Mouse (Mus musculus) G1E (cell line): ENCODE measurements around the gene Ccdc146. TPM values are rescaled to one million over a fixed set of nuclear protein-coding genes. Genes with fewer than 3 reads are reported as not detected.
A peak's percentile ranks its signal among the peaks of the same experiment; 100 is the strongest.

Source experiments
- ATAC-seq: 2 replicates; pipeline ENCODE4 v1.8.0; 2016; ENCODE audit warnings: mild to moderate bottlenecking; ENCODE audit not compliant: insufficient number of reproducible peaks, poor library complexity, low FRiP score, severe bottlenecking; ENCODE audit errors: extremely low read depth
- DNase-seq: peaks from one replicate; pipeline ENCODE4 v3.0.0; 2012; ENCODE audit warnings: low spot score
- H3K27me3 ChIP-seq: 2 replicates; pipeline ENCODE4 v1.6.1; 2012; ENCODE audit warnings: mild to moderate bottlenecking, low read length, inconsistent platforms; ENCODE audit not compliant: insufficient read depth
- H3K36me3 ChIP-seq: replicated peaks from 2 replicates; pipeline ENCODE3; 2012; ENCODE audit warnings: mild to moderate bottlenecking, inconsistent platforms
- H3K4me1 ChIP-seq: 2 replicates; pipeline ENCODE4 v1.6.1; 2012; ENCODE audit warnings: low read depth, low read length, inconsistent platforms, mixed read lengths; ENCODE audit not compliant: insufficient read depth
- H3K4me3 ChIP-seq: 2 replicates; pipeline ENCODE4 v1.5.1; 2012; ENCODE audit warnings: low read depth, mild to moderate bottlenecking, inconsistent platforms, low read length, moderate library complexity, mixed read lengths
- H3K9me3 ChIP-seq: replicated peaks from 2 replicates; pipeline ENCODE4 v1.6.1; 2012; ENCODE audit warnings: inconsistent platforms
- CTCF ChIP-seq: IDR thresholded peaks from 2 replicates; pipeline ENCODE4 v1.5.1; 2012; ENCODE audit warnings: low read depth, low read length, inconsistent platforms, mixed read lengths
- GATA1 ChIP-seq: IDR thresholded peaks from 2 replicates; pipeline ENCODE4 v1.6.1; 2012; ENCODE audit warnings: borderline replicate concordance, low read length, inconsistent platforms, mixed read lengths
- GATA2 ChIP-seq: IDR thresholded peaks from 2 replicates; pipeline ENCODE4 v1.6.1; 2012; ENCODE audit warnings: low read depth, low read length, inconsistent platforms, borderline replicate concordance
- POLR2AphosphoS5 ChIP-seq: IDR thresholded peaks from 2 replicates; pipeline ENCODE4 v1.6.1; 2012; ENCODE audit warnings: low read depth, low read length, inconsistent platforms; ENCODE audit not compliant: insufficient replicate concordance
- TAL1 ChIP-seq: conservative IDR thresholded peaks from 2 replicates; pipeline ENCODE4 v1.6.1; 2012; ENCODE audit warnings: low read depth, low read length, inconsistent platforms, mixed read lengths
- polyA plus RNA-seq: library from polyadenylated mRNA; stranded (reverse); fragments of >175 nt; gene quantifications from 2 replicates; pipeline ENCODE4 v1.2.3, GENCODE M21; 2012
- total RNA-seq, 2 experiments: library from RNA; stranded (forward) in 1 of 2; stranded (reverse) in 1 of 2; fragments of 200-1000 nt in 1 of 2; fragments of >200 nt in 1 of 2; fragmentation: Nextera tagmentation in 1 of 2; gene quantifications; 2 replicates each; pipeline ENCODE4 v1.2.3; 2014 to 2017

Ccdc146 gene
- total and polyA plus RNA-seq, 3 experiments = 0.22 TPM; not detected in 2

GRCm38 (mm10) chr5:21436471-21436975 lies 12.0 kb upstream of the Ccdc146 start:
- H3K36me3 ChIP-seq = peaks cover 65% of the 10 kb centered on the region

GRCm38 (mm10) chr5:21434148-21434929 lies 9.9 kb upstream of the Ccdc146 start:
- no peak overlapping the region for H3K4me3 ChIP-seq
- DNase-seq (no peak), ATAC-seq (no peak)
- H3K36me3 ChIP-seq = peaks cover 53% of the 10 kb centered on the region
- peaks cover 3% of the 10 kb centered on the region for H3K4me1 ChIP-seq
- no peaks in the 10 kb centered on the region for H3K27me3 ChIP-seq
- H3K9me3 ChIP-seq = no peaks in the 10 kb centered on the region
- no peak for TF ChIP-seq CTCF
- TF ChIP-seq GATA1 = no peak
- no peak for TF ChIP-seq GATA2
- TF ChIP-seq TAL1 = no peak
- TF ChIP-seq POLR2AphosphoS5 = no peak

More at GRCm38 (mm10) chr5:21436471-21436975, 12.0 kb upstream of the Ccdc146 start:
- ATAC-seq (no peak), DNase-seq (no peak)
- no peak for TF ChIP-seq GATA1
- Histone ChIP-seq H3K9me3 (no peaks in the 10 kb centered on the region), H3K4me3 (no peak overlapping the region), H3K4me1 (no peaks in the 10 kb centered on the region), H3K27me3 (no peaks in the 10 kb centered on the region)

- H3K4me3 ChIP-seq = peak overlapping the region; percentile 98; the same call in 1 of the 2 replicates
- H3K4me1 ChIP-seq = peaks cover 34% of the 10 kb centered on the region
- no peak for TF ChIP-seq TAL1
- TF ChIP-seq POLR2AphosphoS5 = no peak
- TF ChIP-seq GATA1 = no peak
- TF ChIP-seq CTCF = no peak
- no peak for TF ChIP-seq GATA2
- H3K36me3 ChIP-seq = peaks cover 12% of the 10 kb centered on the region
- H3K27me3 ChIP-seq = 0 out of 2 replicates have a peak, but pooled peaks cover 4% of the 10 kb centered on the region
- no peaks in the 10 kb centered on the region for H3K9me3 ChIP-seq
- DNase-seq (no peak), ATAC-seq (no peak)
These were observed 2.2 kb upstream of the Ccdc146 start for GRCm38 (mm10) chr5:21426666-21427065.

GRCm38 (mm10) chr5:21420609-21421008 lies 3.9 kb downstream of the Ccdc146 start:
- Histone ChIP-seq H3K9me3 (no peaks in the 10 kb centered on the region), H3K27me3 (0 out of 2 replicates have a peak, but pooled peaks cover 4% of the 10 kb centered on the region), H3K4me1 (peaks cover 11% of the 10 kb centered on the region), H3K4me3 (no peak overlapping the region), H3K36me3 (no peaks in the 10 kb centered on the region)
- no peak for DNase-seq
- no peak for ATAC-seq
- no peak for TF ChIP-seq POLR2AphosphoS5
- no peak for TF ChIP-seq CTCF
- TF ChIP-seq GATA1 = no peak
- TF ChIP-seq TAL1 = no peak
- TF ChIP-seq GATA2 = no peak

GRCm38 (mm10) chr5:21418613-21419012 lies 5.9 kb downstream of the Ccdc146 start:
- Histone ChIP-seq H3K36me3 (no peaks in the 10 kb centered on the region), H3K4me1 (peaks cover 8% of the 10 kb centered on the region), H3K27me3 (0 out of 2 replicates have a peak, but pooled peaks cover 4% of the 10 kb centered on the region), H3K4me3 (no peak overlapping the region), H3K9me3 (no peaks in the 10 kb centered on the region)
- ATAC-seq = no peak
- TF ChIP-seq CTCF (no peak), POLR2AphosphoS5 (no peak), TAL1 (no peak), GATA2 (no peak), GATA1 (no peak)
- DNase-seq = no peak

- no peak for DNase-seq
- ATAC-seq = no peak
These were observed 10.2 kb downstream of the Ccdc146 start for GRCm38 (mm10) chr5:21414116-21414820.

More at GRCm38 (mm10) chr5:21414116-21414820, 10.2 kb downstream of the Ccdc146 start:
- Histone ChIP-seq H3K4me1 (peaks cover 31% of the 10 kb centered on the region), H3K27me3 (no peaks in the 10 kb centered on the region), H3K9me3 (peaks cover 7% of the 10 kb centered on the region), H3K36me3 (no peaks in the 10 kb centered on the region), H3K4me3 (no peak overlapping the region)
- TF ChIP-seq CTCF (no peak), TAL1 (no peak), GATA2 (no peak), GATA1 (no peak)
